Mouse (Mus musculus) cerebellum, adult 2 months (tissue): Measurements from ENCODE around the gene Gm10309.
A peak's percentile ranks its signal among the peaks of the same experiment; 100 is the strongest.

Source experiments
- CTCF ChIP-seq: fragments of 200-500 bp; IDR thresholded peaks from 2 replicates; pipeline ENCODE4 v1.5.1; 2011; ENCODE audit warnings: low read depth, mild to moderate bottlenecking, control low read depth, low read length, moderate library complexity, borderline replicate concordance; ENCODE audit not compliant: insufficient read depth
- POLR2A ChIP-seq: fragments of 200-500 bp; IDR thresholded peaks from 2 replicates; pipeline ENCODE4 v1.6.1; 2011; ENCODE audit warnings: low read length, control low read depth, borderline replicate concordance; ENCODE audit not compliant: insufficient read depth

DNA sequence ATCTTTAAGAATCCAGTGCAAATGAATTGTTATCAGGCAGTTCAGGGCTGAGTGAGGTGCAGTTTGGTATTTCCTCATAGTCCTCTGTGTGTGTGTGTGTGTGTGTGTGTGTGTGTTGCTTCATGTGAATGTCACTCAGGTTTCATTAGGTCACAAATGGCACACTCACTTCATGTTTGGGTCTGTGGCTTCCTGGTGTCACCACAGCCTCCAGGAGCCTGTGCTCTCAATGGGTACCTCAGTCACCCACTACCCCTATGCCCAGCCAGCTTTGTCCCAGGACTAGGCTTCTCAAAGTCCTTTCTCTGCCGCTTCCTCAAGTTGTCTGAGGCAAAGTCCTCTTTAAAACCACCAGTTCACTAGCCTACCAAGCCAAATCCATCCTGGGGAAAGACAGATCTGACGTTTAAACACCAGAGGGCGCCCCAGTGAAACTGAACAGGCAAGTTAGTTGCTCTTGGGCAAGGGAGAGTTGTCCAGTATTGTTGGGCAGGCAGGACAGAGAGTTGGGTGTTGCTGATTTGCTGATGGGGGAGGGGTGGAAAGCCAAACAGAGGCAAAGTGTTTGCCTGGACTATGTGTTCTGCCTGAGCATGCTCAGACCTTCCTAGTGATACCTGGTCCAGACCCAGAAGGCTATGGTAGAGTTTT lies 20.8 kb downstream of the Gm10309 start:
- TF ChIP-seq CTCF, result peak; percentile 74
- no peak for TF ChIP-seq POLR2A
